Mouse (Mus musculus) cerebellum, postnatal 36 days (tissue): ENCODE data around the gene Slc38a4.

Experiments used
- DNase-seq, 2 experiments: peaks; one replicate each; pipeline ENCODE4 v3.0.0; 2021 to 2022; ENCODE audit warnings: mixed read lengths in 2 of 2

Gene Slc38a4

GRCm38 (mm10) chr15:97011599-97012372 lies 44.0 kb downstream of the Slc38a4 start:
- no peak for DNase-seq

GRCm38 (mm10) chr15:97009271-97009670 lies 46.5 kb downstream of the Slc38a4 start:
- DNase-seq = no peak

GRCm38 (mm10) chr15:97005631-97006234 lies 50.0 kb downstream of the Slc38a4 start:
- no peak for DNase-seq

GRCm38 (mm10) chr15:97004525-97004867 lies 51.3 kb downstream of the Slc38a4 start:
- no peak for DNase-seq

GRCm38 (mm10) chr15:97003851-97004524 lies 51.8 kb downstream of the Slc38a4 start:
- DNase-seq = no peak

- no peak for DNase-seq
Measured at GRCm38 (mm10) chr15:97003186-97003585, 52.6 kb downstream of the Slc38a4 start.

GRCm38 (mm10) chr15:97002752-97003151 lies 53.0 kb downstream of the Slc38a4 start:
- DNase-seq = no peak

- DNase-seq = no peak
Measured at GRCm38 (mm10) chr15:97001886-97002285, 53.9 kb downstream of the Slc38a4 start.

- no peak for DNase-seq
Measured at GRCm38 (mm10) chr15:97001416-97001815, 54.3 kb downstream of the Slc38a4 start.

GRCm38 (mm10) chr15:97000319-97001251 lies 55.2 kb downstream of the Slc38a4 start:
- no peak for DNase-seq

GRCm38 (mm10) chr15:96999401-96999800 lies 56.4 kb downstream of the Slc38a4 start:
- no peak for DNase-seq

- DNase-seq = no peak
Measured at GRCm38 (mm10) chr15:96985618-96986017, 70.1 kb downstream of the Slc38a4 start.

- DNase-seq = no peak
Measured at GRCm38 (mm10) chr15:96983581-96984330, 72.0 kb downstream of the Slc38a4 start.

- no peak for DNase-seq
Measured at GRCm38 (mm10) chr15:96975125-96975524, 80.6 kb downstream of the Slc38a4 start.

GRCm38 (mm10) chr15:96974131-96974530 lies 81.6 kb downstream of the Slc38a4 start:
- DNase-seq = no peak

GRCm38 (mm10) chr15:96973370-96973769 lies 82.4 kb downstream of the Slc38a4 start:
- no peak for DNase-seq

GRCm38 (mm10) chr15:96972706-96973274 lies 83.0 kb downstream of the Slc38a4 start:
- DNase-seq = no peak

- no peak for DNase-seq
Measured at GRCm38 (mm10) chr15:96971906-96972305, 83.8 kb downstream of the Slc38a4 start.

GRCm38 (mm10) chr15:96969792-96970191 lies 86.0 kb downstream of the Slc38a4 start:
- DNase-seq = no peak

- no peak for DNase-seq
Measured at GRCm38 (mm10) chr15:96968741-96969140, 87.0 kb downstream of the Slc38a4 start.

- DNase-seq = no peak
Measured at GRCm38 (mm10) chr15:96966326-96966725, 89.4 kb downstream of the Slc38a4 start.

- DNase-seq = no peak
Measured at GRCm38 (mm10) chr15:96963735-96964134, 92.0 kb downstream of the Slc38a4 start.
